Mouse (Mus musculus): ENCODE measurements around the gene Stt3b.
A peak's percentile ranks its signal among the peaks of the same experiment; 100 is the strongest.

The Stt3b gene

GRCm38 (mm10) chr9:115260464-115260863 is 49.8 kb downstream of the Stt3b start:
- no peak for DNase-seq

GRCm38 (mm10) chr9:115259866-115260265 is 50.4 kb downstream of the Stt3b start:
- no peak for DNase-seq

GRCm38 (mm10) chr9:115257733-115258286 is 52.4 kb downstream of the Stt3b start:
- no peak for DNase-seq

- DNase-seq, result no peak
These were observed 61.1 kb downstream of the Stt3b start for GRCm38 (mm10) chr9:115249145-115249544.

- DNase-seq, result no peak
These were observed 65.1 kb downstream of the Stt3b start for GRCm38 (mm10) chr9:115245092-115245491.

- DNase-seq, result no peak
These were observed 66.6 kb downstream of the Stt3b start for GRCm38 (mm10) chr9:115243630-115244029.

- no peak for DNase-seq
These were observed 70.4 kb downstream of the Stt3b start for GRCm38 (mm10) chr9:115239861-115240260.

- DNase-seq, result no peak
These were observed 72.3 kb downstream of the Stt3b start for GRCm38 (mm10) chr9:115237943-115238342.

- DNase-seq, result no peak
These were observed 73.8 kb downstream of the Stt3b start for GRCm38 (mm10) chr9:115236352-115236841.

GRCm38 (mm10) chr9:115234561-115234960 is 75.7 kb downstream of the Stt3b start:
- no peak for DNase-seq

GRCm38 (mm10) chr9:115233721-115234120 is 76.5 kb downstream of the Stt3b start:
- no peak for DNase-seq

GRCm38 (mm10) chr9:115231476-115231875 is 78.7 kb downstream of the Stt3b start:
- DNase-seq, result peak; percentile 52 to 55

GRCm38 (mm10) chr9:115230141-115230540 is 80.1 kb downstream of the Stt3b start:
- no peak for DNase-seq

- no peak for DNase-seq
These were observed 80.5 kb downstream of the Stt3b start for GRCm38 (mm10) chr9:115229676-115230075.

GRCm38 (mm10) chr9:115229145-115229544 is 81.1 kb downstream of the Stt3b start:
- DNase-seq, result no peak

GRCm38 (mm10) chr9:115224744-115225354 is 85.4 kb downstream of the Stt3b start:
- no peak for DNase-seq

- DNase-seq, result no peak
These were observed 89.0 kb downstream of the Stt3b start for GRCm38 (mm10) chr9:115221265-115221664.

GRCm38 (mm10) chr9:115220466-115220865 is 89.8 kb downstream of the Stt3b start:
- DNase-seq, result peak in 1 of 2 experiments; percentile 28

GRCm38 (mm10) chr9:115217984-115218383 is 92.2 kb downstream of the Stt3b start:
- DNase-seq, result no peak

- DNase-seq, result no peak
These were observed 94.2 kb downstream of the Stt3b start for GRCm38 (mm10) chr9:115215830-115216701.

GRCm38 (mm10) chr9:115214572-115215571 is 95.3 kb downstream of the Stt3b start:
- DNase-seq, result no peak

- DNase-seq, result no peak
These were observed 96.4 kb downstream of the Stt3b start for GRCm38 (mm10) chr9:115213755-115214264.

Data from cerebellum, postnatal 10 days (tissue).